Mouse (Mus musculus) T-helper 1 cell (primary cell): ENCODE measurements around the gene Gm8024.
"Not testable (repeated sequence)": the region's sequence is repeated elsewhere in the genome, so short reads cannot be mapped to it uniquely, and the experiment has no call there.

Experiments
- in situ Hi-C: fragments of 300-600 bp; cut with MboI, MseI; formaldehyde crosslinking; loops from one replicate; pipeline ENCODE4 v1.15.1; 2025; ENCODE audit warnings: high pct_unique_total_duplicates

Gene Gm8024

DNA sequence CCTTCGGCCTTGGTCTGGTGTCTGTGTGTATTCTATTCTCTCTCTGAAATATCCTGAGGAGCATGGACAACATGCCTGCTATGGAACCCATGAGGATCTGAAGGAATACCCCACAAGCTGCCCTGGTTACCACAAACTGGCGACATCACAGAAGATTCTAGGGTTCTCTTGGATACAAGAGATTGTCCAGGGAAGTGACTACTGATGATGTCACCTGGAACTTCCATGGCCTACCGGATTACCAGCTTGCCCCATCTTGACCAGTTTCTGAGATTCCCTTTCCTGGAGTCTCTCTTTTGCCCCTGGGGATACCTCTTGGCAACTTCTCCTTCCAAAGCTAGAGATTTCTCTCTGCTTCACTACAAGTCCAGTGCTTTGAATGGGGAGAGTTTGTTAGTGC lies at the start of gene Gm8024:
TSS of gene Gm8024 (minus strand) at position 101 of the 400 bp plus-strand sequence.
- in situ Hi-C loops = not testable (repeated sequence)

DNA sequence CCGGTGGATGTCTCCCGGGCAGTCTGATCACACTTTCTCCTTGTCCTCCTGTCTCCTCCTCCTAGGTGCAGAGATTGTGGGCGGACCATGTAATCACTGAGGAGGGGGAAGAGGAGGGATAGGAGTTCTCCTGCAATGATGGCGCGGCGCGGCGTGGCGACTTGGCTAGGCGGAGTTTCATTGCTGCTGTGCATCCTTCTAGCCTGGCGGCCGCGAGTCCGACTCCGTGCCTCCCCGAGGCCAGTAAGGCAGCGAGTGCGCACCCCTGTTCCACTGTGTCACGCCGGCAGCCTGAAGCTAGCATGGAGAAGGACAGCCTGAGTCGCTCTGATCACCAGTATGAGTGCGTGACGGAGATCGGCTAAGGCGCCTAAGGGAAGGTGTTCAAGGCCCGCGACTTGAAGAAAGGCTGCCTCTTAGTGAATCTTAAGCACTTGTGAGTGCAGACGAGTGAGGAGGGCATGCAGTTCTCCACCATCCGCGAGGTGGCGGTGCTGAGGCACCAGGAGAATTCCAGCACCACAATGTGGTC lies 19.2 kb upstream of the Gm8024 start:
- in situ Hi-C loops = not testable (repeated sequence)

DNA sequence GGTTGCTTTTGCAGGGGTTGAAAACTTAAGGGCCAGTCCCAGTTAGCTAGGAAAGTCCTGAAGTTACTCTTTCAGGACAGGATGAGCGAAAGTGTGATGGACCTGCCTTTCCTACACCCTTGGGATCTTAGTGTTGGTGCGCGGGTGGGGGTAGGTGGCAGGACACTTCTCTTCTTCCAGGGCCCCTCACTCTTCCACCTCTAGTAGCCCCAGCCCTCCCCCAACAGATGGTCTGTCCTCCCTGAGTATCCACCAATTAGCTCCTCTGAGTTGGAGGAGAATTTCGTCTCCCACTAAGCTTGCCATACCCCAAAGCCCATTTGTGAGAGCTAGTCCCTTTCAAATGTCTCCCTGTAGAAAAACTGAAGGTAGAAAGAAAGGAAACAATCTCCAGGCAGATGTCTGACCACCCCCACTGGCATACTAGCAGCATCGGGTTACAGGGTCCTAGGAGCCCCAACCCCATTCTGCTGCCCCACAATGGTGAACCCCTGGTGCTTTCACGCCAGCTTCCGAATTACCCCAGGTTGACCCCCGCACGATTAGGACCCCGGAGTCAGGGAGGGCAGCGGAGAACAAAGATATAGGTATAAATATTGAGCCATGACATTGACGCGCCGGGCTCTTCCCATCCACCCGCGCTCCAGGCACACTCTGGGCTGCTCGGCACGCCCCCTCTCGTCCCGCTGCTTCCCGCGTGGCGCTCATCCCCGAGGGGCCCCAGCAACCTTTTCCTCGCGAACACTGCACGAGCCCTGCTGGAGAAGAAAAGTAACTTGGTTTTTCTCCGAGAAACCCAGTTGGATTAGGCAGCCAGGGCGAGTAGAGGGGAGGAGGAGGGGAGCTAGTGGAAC lies 18.5 kb upstream of the Gm8024 start:
- in situ Hi-C loops = not testable (repeated sequence)

DNA sequence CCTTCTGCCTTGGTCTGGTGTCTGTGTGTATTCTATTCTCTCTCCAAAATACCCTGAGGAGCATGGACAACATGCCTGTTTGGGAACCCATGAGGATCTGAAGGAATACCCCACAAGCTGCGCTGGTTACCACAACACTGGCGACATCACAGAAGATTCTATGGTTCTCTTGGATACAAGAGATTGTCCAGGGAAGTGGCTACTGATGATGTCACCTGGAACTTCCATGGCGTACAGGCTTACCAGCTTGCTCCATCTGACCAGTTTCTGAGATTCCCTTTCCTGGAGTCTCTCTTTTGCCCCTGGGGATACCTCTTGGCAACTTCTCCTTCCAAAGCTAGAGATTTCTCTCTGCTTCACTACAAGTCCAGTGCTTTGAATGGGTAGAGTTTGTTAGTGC lies 21.8 kb downstream of the Gm8024 start, which contains the start of gene Gm8020:
TSS of gene Gm8020 (minus strand) at position 101 of the 400 bp plus-strand sequence.
- in situ Hi-C loops = not testable (repeated sequence)
